Mouse (Mus musculus) lung, adult 2 months (tissue): ENCODE results near the gene Hnrnpa1.
"Not testable (repeated sequence)": the region's sequence is repeated elsewhere in the genome, so short reads cannot be mapped to it uniquely, and the experiment has no call there.

Experiments
- CTCF ChIP-seq: fragments of 200-500 bp; IDR thresholded peaks from 2 replicates; pipeline ENCODE4 v1.5.1; 2011; ENCODE audit warnings: mild to moderate bottlenecking, low read length, control low read depth; ENCODE audit not compliant: insufficient read depth
- POLR2A ChIP-seq: fragments of 200-500 bp; IDR thresholded peaks from 2 replicates; pipeline ENCODE4 v1.6.1; 2011; ENCODE audit warnings: low read depth, mild to moderate bottlenecking, control low read depth, low read length, borderline replicate concordance; ENCODE audit errors: extremely low read depth

DNA sequence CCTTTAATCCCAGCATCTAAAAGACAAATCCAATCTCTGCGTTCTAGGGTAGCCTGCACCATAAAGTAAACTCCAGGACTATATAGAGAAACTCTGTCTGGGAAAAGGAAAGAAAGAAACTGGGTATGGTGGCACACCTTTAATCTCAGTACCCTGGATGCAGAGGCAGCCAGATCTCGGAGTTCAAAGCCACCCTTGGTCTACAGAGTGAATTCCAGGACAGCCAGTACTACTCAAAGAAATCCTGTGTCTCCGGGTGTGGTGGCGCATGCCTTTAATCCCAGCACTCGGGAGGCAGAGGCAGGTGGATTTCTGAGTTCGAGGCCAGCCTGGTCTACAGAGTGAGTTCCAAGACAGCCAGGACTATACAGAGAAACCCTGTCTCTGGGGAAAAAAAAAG lies 9.3 kb downstream of the Hnrnpa1 start:
- not testable (repeated sequence) for TF ChIP-seq CTCF, POLR2A
